Mouse (Mus musculus) brain, embryonic 14.5 days (tissue): ENCODE measurements around the gene Dnmbp. TPM values are rescaled to one million over a fixed set of nuclear protein-coding genes. Genes with fewer than 3 reads are reported as not detected.

ENCODE experiments used
- DNase-seq: peaks from one replicate; pipeline ENCODE4 v3.0.0-alpha.2; 2011; ENCODE audit warnings: low read depth
- CTCF ChIP-seq: fragments of 200-500 bp; IDR thresholded peaks from 2 replicates; pipeline ENCODE4 v1.5.1; 2012; ENCODE audit warnings: inconsistent platforms, mild to moderate bottlenecking, moderate library complexity, borderline replicate concordance; ENCODE audit not compliant: insufficient read depth, insufficient read length; ENCODE audit errors: extremely low read depth
- POLR2A ChIP-seq: fragments of 200-500 bp; IDR thresholded peaks from 2 replicates; pipeline ENCODE4 v1.6.1; 2012; ENCODE audit warnings: mild to moderate bottlenecking, inconsistent platforms, borderline replicate concordance; ENCODE audit not compliant: poor library complexity, insufficient read depth, insufficient read length, severe bottlenecking; ENCODE audit errors: extremely low read depth
- polyA plus RNA-seq: library from polyadenylated mRNA; depleted of rRNA; stranded (reverse); fragments of >200 nt; gene quantifications from 2 replicates; pipeline ENCODE4 v1.2.3, GENCODE M21; 2012; rRNA removed

Gene Dnmbp
- 16.1 and 16.9 TPM in 2 replicates for polyA plus RNA-seq

DNA sequence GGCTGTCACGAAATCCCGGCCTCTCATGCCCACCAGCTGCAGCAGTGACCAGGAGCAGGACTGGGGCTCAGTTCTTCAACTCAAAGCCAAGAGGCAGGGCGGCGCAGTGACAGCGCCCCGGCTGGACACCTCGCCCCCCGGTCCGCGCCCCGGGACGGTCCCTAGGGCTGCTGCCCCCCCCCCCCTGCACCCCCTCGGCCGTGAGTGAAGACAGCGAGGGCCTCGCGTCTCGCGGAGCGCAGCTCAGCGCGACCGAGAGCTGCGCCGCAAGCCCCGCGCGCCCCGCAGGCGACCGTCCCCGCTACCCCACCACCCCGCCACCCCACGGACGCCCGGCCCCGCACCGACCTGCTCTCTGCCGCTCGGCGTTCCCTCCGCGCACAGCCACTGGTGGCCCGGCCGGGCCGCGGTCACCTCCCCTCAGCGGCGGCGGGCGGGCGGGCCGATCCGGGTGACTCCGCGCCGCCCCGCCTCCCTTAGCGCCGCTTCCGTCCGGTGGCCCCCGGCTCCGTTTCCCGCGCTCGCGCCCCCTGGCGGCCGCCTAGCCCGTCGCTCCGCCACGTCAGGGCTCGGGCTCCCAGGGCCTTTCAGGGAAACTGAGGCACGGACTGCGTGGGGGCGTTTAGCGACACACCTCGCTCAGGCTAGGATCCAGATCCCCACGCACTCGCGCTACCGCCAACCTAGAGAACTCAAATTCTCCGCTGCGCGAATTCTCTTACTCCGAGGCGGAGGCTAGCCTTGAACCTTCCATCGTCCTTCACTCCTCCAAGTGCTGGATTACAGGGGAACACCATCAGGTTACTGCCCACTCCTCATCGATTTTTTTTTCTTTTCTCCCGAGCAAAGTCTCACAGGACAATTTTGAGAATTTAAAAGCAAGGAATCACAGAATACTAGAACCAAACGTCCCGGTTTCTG is at the start of gene Dnmbp:
Dnmbp (minus strand) TSS at position 423 of the 921 bp plus-strand sequence.
- TF ChIP-seq CTCF (peak; percentile 76; the same call in 1 of the 2 replicates), POLR2A (no peak)
- peak; percentile 75 for DNase-seq

DNA sequence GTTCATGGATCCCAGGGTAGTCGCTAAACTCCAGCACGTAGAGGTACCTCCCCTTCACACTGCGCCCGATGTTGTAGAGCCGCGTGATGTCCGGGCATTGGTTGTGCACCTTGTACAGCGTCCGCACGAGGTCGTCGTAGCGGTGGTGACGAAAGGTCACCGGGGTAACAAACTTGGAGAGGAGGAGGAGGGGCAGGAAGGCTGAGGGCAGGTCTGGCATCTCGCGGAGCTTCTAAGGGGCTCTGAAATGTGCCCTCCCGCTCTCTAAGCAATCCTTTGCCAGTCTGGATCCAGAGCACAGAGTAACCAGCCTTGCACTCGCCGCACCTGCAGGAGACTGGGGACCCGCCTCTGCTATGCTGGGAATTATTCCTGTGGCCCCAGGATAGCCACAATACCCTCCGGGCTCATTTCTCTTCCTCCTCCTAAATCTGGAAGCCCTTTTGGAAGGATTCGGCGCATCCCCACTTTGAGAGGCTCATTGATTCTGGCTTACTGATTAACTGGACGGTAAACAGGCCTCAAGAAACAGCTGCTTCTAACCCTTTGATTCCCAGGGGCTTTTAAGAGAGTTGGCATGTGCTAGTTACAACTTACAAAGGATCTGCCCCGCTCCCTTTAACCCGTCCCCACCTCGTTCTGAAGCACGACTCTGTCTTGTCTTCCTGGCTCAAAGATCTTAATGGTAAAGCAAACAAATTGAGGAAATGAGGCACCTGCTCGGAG is 46.2 kb upstream of the Dnmbp start, which contains the start of gene Cpn1:
Cpn1 (minus strand) TSS at position 488 of the 726 bp plus-strand sequence.
- no peak for DNase-seq
- TF ChIP-seq CTCF (no peak), POLR2A (no peak)

DNA sequence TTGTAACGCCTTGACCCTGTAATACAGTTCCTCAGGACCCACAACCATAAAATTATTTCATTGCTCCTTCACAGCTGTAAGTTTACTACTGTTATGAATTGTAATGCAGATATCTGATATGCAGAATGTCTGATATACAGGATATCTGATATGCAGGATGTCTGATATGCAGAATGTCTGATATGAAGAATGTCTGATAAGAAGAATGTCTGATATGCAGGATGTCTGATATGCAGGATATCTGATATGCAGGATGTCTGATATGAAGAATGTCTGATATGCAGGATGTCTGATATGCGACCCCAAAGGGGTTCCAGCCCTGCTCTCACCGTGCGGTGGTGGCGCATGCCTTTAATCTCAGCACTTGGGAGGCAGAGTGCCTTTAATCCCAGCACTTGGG is 42.0 kb upstream of the Dnmbp start:
- TF ChIP-seq CTCF (no peak), POLR2A (no peak)
- DNase-seq: no peak

DNA sequence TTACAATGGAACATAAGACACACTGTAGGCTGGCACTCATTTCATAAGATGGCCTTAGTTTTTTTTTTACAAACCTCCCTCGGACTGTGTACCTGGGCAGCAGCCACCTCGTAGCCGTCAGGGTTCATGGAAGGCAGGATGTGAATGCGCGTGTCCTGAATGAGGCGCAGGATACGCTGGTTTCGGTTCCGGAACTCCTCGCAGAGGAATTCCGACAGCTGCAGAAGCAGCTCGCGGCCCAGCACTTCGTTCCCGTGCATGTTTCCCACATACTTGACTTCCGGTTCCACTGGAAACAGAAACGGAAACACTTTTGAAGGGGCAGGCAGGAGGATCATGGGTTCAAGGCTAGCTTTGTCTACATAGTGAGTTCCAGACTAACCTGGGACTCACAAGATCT is 40.7 kb upstream of the Dnmbp start:
- TF ChIP-seq CTCF (no peak), POLR2A (no peak)
- DNase-seq: no peak

DNA sequence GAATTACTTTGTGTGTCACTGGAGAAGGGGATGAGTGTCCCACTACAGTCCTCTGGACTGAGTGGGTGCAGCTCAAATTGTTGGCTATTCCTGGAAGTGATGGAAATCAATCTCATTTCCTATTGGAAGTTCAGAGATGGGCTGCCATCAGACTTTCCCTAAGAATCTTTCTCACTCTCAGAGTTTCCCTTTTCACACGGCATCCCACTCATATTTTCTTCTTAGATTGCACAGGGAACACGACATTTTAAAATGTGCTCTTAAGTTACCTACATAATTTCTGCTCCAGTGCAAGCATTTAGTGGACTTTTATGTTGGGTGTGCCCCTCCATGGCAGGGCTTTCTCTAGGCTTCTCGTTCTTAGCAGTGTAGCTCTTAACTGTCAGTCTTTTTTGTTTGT is 37.8 kb upstream of the Dnmbp start:
- DNase-seq: no peak
- TF ChIP-seq POLR2A: no peak
- TF ChIP-seq CTCF: no peak

DNA sequence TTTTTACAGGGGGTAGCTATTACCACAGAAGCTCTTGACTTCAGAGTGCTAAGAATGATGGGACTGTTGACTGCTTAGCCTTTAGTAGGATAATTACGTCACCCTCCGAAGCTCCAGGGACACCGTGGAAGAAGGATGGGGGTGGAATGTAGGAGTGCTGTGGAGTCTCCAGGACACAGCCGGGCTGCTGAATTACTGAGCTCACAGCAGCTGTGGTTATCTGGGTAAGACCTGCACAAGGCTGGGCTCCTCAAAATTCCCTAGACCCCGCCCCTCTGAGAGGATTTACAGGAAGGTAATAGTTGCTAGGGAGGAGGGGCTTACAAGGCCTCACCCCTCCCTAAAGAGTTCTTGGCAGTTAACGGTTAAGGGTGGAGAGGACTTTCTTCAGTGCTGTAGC is 36.7 kb upstream of the Dnmbp start:
- no peak for DNase-seq
- TF ChIP-seq CTCF (no peak), POLR2A (no peak)

DNA sequence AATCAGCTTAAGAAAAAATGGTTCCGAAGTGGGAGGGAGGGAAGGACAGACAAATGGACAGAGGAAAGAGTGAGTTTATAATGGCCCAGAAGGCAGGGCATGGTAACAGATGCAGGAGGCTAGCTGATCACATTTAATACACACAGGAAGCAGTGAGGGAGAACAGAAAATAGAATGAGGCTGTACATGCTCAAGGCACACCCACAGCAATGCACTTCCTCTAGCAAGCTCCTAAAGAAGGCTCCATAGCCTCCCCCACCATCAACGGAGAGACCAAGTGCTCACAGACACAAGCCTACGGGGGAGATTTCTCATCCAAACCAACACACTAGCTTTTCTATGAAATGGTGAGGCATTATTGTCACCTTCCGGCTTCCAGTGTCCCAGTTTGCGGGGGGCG is 34.2 kb upstream of the Dnmbp start:
- no peak for TF ChIP-seq POLR2A
- no peak for TF ChIP-seq CTCF
- DNase-seq: no peak

DNA sequence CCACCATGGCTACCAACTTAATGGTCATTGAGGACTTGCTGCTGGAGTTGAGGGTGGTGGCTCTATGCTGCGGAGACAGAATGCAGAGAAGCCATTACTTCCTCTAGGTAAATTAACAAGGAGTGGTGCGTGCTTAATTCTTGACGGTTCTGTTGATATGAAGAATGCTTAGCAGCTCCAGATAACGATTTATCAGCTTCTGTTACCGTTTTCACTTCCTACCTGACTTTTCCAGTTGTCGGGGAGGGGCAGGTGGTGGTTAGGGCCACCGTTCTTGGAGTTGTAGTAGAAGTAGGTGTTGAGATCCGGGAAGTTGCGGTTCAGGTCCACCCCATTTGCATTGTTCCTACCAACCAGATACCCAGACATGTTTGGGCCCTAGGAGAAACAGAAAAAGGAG is 33.7 kb upstream of the Dnmbp start:
- no peak for DNase-seq

DNA sequence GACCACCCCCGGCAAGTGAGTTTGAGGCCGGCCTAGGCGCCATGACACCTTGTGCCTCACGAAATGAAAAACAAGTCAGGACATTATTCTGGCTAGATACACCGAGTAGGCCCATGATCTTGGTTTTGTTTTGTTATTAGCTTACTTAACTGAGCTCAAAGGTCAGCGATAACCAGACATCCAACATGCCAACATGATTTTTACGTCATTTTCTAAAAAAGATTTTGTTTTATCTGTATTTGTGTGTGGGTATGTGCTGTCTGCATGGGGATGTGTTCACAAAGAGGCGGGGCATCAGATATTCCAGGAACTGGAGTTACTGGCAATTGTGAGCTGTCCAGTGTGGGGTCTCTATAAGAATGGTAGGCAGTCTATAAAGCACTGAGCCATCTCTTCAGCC is 32.1 kb upstream of the Dnmbp start:
- no peak for TF ChIP-seq CTCF
- no peak for TF ChIP-seq POLR2A
- no peak for DNase-seq

More for the DNA sequence above, 33.7 kb upstream of the Dnmbp start:
- TF ChIP-seq POLR2A (no peak), CTCF (no peak)

DNA sequence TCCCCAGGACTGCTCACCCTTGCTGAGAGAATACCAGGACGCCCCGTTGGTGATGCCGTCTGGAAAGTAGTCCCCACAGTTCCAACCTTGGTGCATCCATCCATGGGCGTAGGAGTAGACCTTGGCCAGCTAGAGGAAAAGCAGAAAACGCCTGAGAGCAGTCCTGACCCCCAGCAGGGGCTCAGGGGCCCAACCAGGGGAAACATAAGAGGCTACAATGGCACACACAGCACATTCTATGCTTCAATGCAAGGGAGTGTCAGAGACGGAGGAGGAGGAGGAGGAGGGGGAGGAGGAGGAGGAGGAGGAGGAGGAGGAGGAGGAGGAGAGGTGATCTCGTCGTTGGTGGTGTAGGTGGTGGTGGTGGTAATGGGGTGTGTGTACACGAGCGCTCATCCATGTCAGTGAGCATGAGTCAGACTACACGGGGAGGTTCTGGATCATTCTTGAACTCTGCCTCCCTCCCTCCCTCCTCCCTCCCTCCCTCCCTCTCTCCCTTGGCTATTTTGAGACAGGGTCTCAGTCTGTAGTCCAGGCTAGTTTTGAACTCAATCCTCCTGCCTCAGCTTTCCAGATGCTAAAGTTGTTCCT is 28.5 kb upstream of the Dnmbp start:
- TF ChIP-seq CTCF (no peak), POLR2A (no peak)

DNA sequence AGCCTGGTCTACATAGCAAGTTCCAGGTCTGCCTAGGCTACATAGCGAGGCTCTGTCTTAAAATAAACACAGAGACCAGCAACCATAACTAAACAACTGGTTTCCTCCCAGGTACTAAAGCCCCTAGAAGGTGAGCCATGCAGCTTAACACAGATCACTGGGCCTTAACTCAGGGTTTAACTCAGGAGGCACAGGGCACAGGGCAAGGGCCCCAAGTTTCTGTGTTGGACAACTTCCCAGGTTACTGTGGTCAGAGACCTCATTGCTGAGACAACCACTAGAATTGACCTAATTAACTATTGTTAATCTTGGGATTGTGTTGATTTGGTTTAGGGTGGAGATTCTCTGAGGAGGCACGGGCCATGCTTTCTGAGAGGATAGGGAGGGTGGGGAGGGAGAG is 26.5 kb upstream of the Dnmbp start:
- TF ChIP-seq POLR2A (no peak), CTCF (no peak)
- DNase-seq: no peak

More for the DNA sequence above, 28.5 kb upstream of the Dnmbp start:
- no peak for DNase-seq
